Mouse (Mus musculus) C2C12 (cell line): ENCODE measurements around the gene Klhl22.

Experiments used
- CTCF ChIP-seq: IDR thresholded peaks from one replicate; pipeline ENCODE4 v1.5.1; 2011; ENCODE audit not compliant: control insufficient read depth, insufficient read depth, insufficient read length
- MAX ChIP-seq: IDR thresholded peaks from one replicate; pipeline ENCODE4 v1.6.1; 2011; ENCODE audit warnings: mild to moderate bottlenecking, control low read depth
- MYOG ChIP-seq: IDR thresholded peaks from one replicate; pipeline ENCODE4 v1.6.1; 2011; ENCODE audit not compliant: control insufficient read depth, insufficient read length; ENCODE audit errors: extremely low read depth

DNA sequence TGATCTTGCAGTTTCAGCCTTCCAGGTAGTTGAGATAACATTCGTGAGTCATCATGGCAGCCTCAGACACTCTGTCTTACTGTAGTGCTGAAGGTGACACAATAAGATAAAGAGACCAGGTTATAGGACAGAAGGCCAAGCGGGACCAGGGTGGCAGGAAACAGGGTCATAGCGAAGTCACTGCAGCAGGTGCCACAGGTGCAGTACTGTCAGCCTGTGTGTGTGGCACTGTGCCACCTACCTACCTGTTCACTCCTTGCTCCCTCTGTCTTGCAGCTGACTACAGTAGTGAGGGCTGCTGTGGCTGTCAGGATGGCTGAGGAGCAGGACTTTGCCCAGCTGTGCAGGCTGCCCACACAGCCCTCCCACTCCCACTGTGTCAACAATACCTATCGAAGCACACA, 4.7 kb downstream of the Klhl22 start:
- TF ChIP-seq CTCF = no peak
- no peak for TF ChIP-seq MYOG
- TF ChIP-seq MAX = no peak
